Mouse (Mus musculus) granulocyte monocyte progenitor cell, adult 5-6 weeks (primary cell): Measurements from ENCODE around the gene Gtf2f2. TPM values are rescaled to one million over a fixed set of nuclear protein-coding genes. Genes with fewer than 3 reads are reported as not detected.

Experiments
- total RNA-seq, 2 experiments: library from RNA; stranded (forward) in 1 of 2; stranded (reverse) in 1 of 2; fragments of 200-712, 200-1000 nt in 1 of 2; fragments of >200 nt in 1 of 2; fragmentation: Nextera tagmentation in 1 of 2; gene quantifications; 2 replicates each; pipeline ENCODE4 v1.2.3; 2014 to 2017

The Gtf2f2 gene
- total RNA-seq, 2 experiments from 2014 or later, result 55.9 to 98.2 TPM

Other genes starting within 250 kb of the Gtf2f2 start
- gene Slc25a30, start 223.8 kb downstream of the Gtf2f2 start, total RNA-seq (2014; fragmentation: Nextera tagmentation), result 15.4 and 26.2 TPM in 2 replicates
- gene Slc25a30, start 223.8 kb downstream of the Gtf2f2 start, total RNA-seq (2017), result 16.0 and 20.5 TPM in 2 replicates
- gene Tpt1, start 165.8 kb downstream of the Gtf2f2 start, total RNA-seq (2014; fragmentation: Nextera tagmentation), result 4,580 and 4,737 TPM in 2 replicates
- gene Tpt1, start 165.8 kb downstream of the Gtf2f2 start, total RNA-seq (2017), result 844 and 942 TPM in 2 replicates
- not detected in 2 replicates for gene Kctd4, start 55.9 kb downstream of the Gtf2f2 start, total RNA-seq (2014; fragmentation: Nextera tagmentation)
- 0.04 TPM in 1 of 2 replicates, not detected in the other for gene Kctd4, start 55.9 kb downstream of the Gtf2f2 start, total RNA-seq (2017)
- 20.4 and 22.4 TPM in 2 replicates for gene Gpalpp1, start 99.9 kb upstream of the Gtf2f2 start, total RNA-seq (2014; fragmentation: Nextera tagmentation)
- 31.5 and 35.1 TPM in 2 replicates for gene Gpalpp1, start 99.9 kb upstream of the Gtf2f2 start, total RNA-seq (2017)
- gene Nufip1, start 100.0 kb upstream of the Gtf2f2 start, total RNA-seq (2014; fragmentation: Nextera tagmentation), result 14.1 and 20.3 TPM in 2 replicates
- 24.8 and 29.9 TPM in 2 replicates for gene Nufip1, start 100.0 kb upstream of the Gtf2f2 start, total RNA-seq (2017)